Mouse (Mus musculus) liver, embryonic 15.5 days (tissue): ENCODE measurements around the gene Rbfox2. TPM values are rescaled to one million over a fixed set of nuclear protein-coding genes. Genes with fewer than 3 reads are reported as not detected.
"Not testable (repeated sequence)": the region's sequence is repeated elsewhere in the genome, so short reads cannot be mapped to it uniquely, and the experiment has no call there.

Experiments
- ATAC-seq: fragments of 200-750 bp; cut with Nextera tagmentation; 2 replicates; pipeline ENCODE4 v1.8.0; 2017; ENCODE audit warnings: moderate number of reproducible peaks, mild to moderate bottlenecking, moderate library complexity; ENCODE audit not compliant: insufficient read depth
- H3K27ac ChIP-seq: fragments of 300-500 bp; sonication (generic); replicated peaks from 2 replicates; pipeline ENCODE4 v1.5.1; 2015; ENCODE audit warnings: mild to moderate bottlenecking, inconsistent platforms
- H3K27me3 ChIP-seq: fragments of 300-500 bp; sonication (generic); 2 replicates; pipeline ENCODE4 v1.6.1; 2015; ENCODE audit warnings: mild to moderate bottlenecking, inconsistent platforms
- H3K36me3 ChIP-seq: fragments of 300-500 bp; sonication (generic); replicated peaks from 2 replicates; pipeline ENCODE4 v1.6.1; 2015; ENCODE audit warnings: moderate library complexity, mild to moderate bottlenecking, inconsistent platforms
- H3K4me1 ChIP-seq: fragments of 300-500 bp; sonication (generic); replicated peaks from 2 replicates; pipeline ENCODE4 v1.6.1; 2015; ENCODE audit warnings: inconsistent platforms
- H3K4me2 ChIP-seq: fragments of 300-500 bp; sonication (generic); 2 replicates; pipeline ENCODE4 v1.6.1; 2015; ENCODE audit warnings: moderate library complexity, mild to moderate bottlenecking, inconsistent platforms
- H3K4me3 ChIP-seq: fragments of 300-500 bp; sonication (generic); replicated peaks from 2 replicates; pipeline ENCODE4 v1.5.1; 2015; ENCODE audit warnings: mild to moderate bottlenecking, inconsistent platforms
- H3K9ac ChIP-seq: fragments of 300-500 bp; sonication (generic); 2 replicates; pipeline ENCODE4 v1.6.1; 2015; ENCODE audit warnings: moderate library complexity, mild to moderate bottlenecking, inconsistent platforms
- H3K9me3 ChIP-seq: fragments of 300-500 bp; sonication (generic); replicated peaks from 2 replicates; pipeline ENCODE4 v1.6.1; 2016; ENCODE audit warnings: inconsistent platforms
- WGBS: fragments of 180-500 bp; shearing (Covaris S2); methylation state at CpG from one replicate; pipeline ENCODE4 v1.1.7; 2015; ENCODE audit warnings: mixed read lengths; ENCODE audit not compliant: insufficient replicate concordance; 5-methylcytosine and 5-hydroxymethylcytosine counted together
- polyA plus RNA-seq: library from polyadenylated mRNA; unstranded; fragments of >200 nt; fragmentation: Nextera tagmentation; extraction: Ambion mirVana; gene quantifications from 2 replicates; pipeline ENCODE4 v1.2.1, GENCODE M21; 2015

Gene Rbfox2
- polyA plus RNA-seq, 1 experiment from 2014 or later: 9.8 TPM

GRCm38 (mm10) chr15:77269496-77269895 is 37.3 kb downstream of the Rbfox2 start:
- H3K27ac ChIP-seq, ATAC-seq, H3K9ac ChIP-seq, H3K9me3 ChIP-seq, H3K27me3 ChIP-seq, H3K4me2 ChIP-seq, H3K36me3 ChIP-seq, H3K4me1 ChIP-seq, H3K4me3 ChIP-seq: not testable (repeated sequence)
- 51% methylated on average over 1 of the region's 1 CpGs for WGBS

GRCm38 (mm10) chr15:77268415-77268814 is 38.4 kb downstream of the Rbfox2 start:
- Histone ChIP-seq H3K36me3 (no peaks in the 10 kb centered on the region), H3K9me3 (no peaks in the 10 kb centered on the region), H3K27ac (no peak overlapping the region), H3K4me3 (no peak overlapping the region), H3K4me1 (peaks cover 11% of the 10 kb centered on the region), H3K9ac (no peak overlapping the region), H3K27me3 (no peaks in the 10 kb centered on the region), H3K4me2 (no peak overlapping the region)
- no peak for ATAC-seq
- WGBS: 46% methylated on average over 3 of the region's 3 CpGs

GRCm38 (mm10) chr15:77265318-77265717 is 41.5 kb downstream of the Rbfox2 start:
- Histone ChIP-seq H3K4me1 (peaks cover 11% of the 10 kb centered on the region), H3K4me2 (no peak overlapping the region), H3K27me3 (no peaks in the 10 kb centered on the region), H3K36me3 (no peaks in the 10 kb centered on the region), H3K27ac (no peak overlapping the region), H3K9me3 (no peaks in the 10 kb centered on the region), H3K4me3 (no peak overlapping the region), H3K9ac (no peak overlapping the region)
- 30% methylated on average over 4 of the region's 4 CpGs for WGBS
- ATAC-seq: no peak

GRCm38 (mm10) chr15:77264314-77264713 is 42.5 kb downstream of the Rbfox2 start:
- H3K4me1 ChIP-seq: peaks cover 11% of the 10 kb centered on the region
- WGBS: 50% methylated on average over 5 of the region's 5 CpGs
- no peak overlapping the region for H3K4me3 ChIP-seq
- no peaks in the 10 kb centered on the region for H3K27me3 ChIP-seq
- H3K27ac ChIP-seq: peak overlapping the region; percentile 29
- H3K9ac ChIP-seq: no peak overlapping the region
- no peaks in the 10 kb centered on the region for H3K9me3 ChIP-seq
- no peak overlapping the region for H3K4me2 ChIP-seq
- no peaks in the 10 kb centered on the region for H3K36me3 ChIP-seq
- ATAC-seq: no peak

- no peak overlapping the region for H3K4me3 ChIP-seq
- H3K4me1 ChIP-seq: peaks cover 11% of the 10 kb centered on the region
- H3K27me3 ChIP-seq: no peaks in the 10 kb centered on the region
- no peak overlapping the region for H3K4me2 ChIP-seq
- WGBS: 44% methylated on average over 2 of the region's 2 CpGs
- H3K9me3 ChIP-seq: no peaks in the 10 kb centered on the region
- H3K9ac ChIP-seq: no peak overlapping the region
- no peaks in the 10 kb centered on the region for H3K36me3 ChIP-seq
- no peak overlapping the region for H3K27ac ChIP-seq
- ATAC-seq: no peak
Observed at GRCm38 (mm10) chr15:77262782-77263181, 44.0 kb downstream of the Rbfox2 start.

- no peaks in the 10 kb centered on the region for H3K36me3 ChIP-seq
- no peak overlapping the region for H3K27ac ChIP-seq
- WGBS: 25% methylated on average over 6 of the region's 6 CpGs
- H3K4me1 ChIP-seq: peaks cover 13% of the 10 kb centered on the region; the same call in 1 of the 2 replicates
- H3K4me3 ChIP-seq: no peak overlapping the region
- no peak overlapping the region for H3K9ac ChIP-seq
- H3K4me2 ChIP-seq: no peak overlapping the region
- no peak for ATAC-seq
- no peaks in the 10 kb centered on the region for H3K9me3 ChIP-seq
- no peaks in the 10 kb centered on the region for H3K27me3 ChIP-seq
Observed at GRCm38 (mm10) chr15:77257437-77258229, 49.2 kb downstream of the Rbfox2 start.

GRCm38 (mm10) chr15:77256782-77257181 is 50.0 kb downstream of the Rbfox2 start:
- Histone ChIP-seq H3K4me3 (no peak overlapping the region), H3K9ac (no peak overlapping the region), H3K27me3 (no peaks in the 10 kb centered on the region), H3K27ac (no peak overlapping the region), H3K9me3 (no peaks in the 10 kb centered on the region), H3K4me2 (no peak overlapping the region), H3K36me3 (no peaks in the 10 kb centered on the region), H3K4me1 (peaks cover 13% of the 10 kb centered on the region; the same call in 1 of the 2 replicates)
- 58% methylated on average over 4 of the region's 4 CpGs for WGBS
- no peak for ATAC-seq

GRCm38 (mm10) chr15:77254636-77255035 is 52.2 kb downstream of the Rbfox2 start:
- no peak for ATAC-seq
- Histone ChIP-seq H3K36me3 (no peaks in the 10 kb centered on the region), H3K27ac (peak overlapping the region; percentile 41; the same call in 1 of the 2 replicates), H3K9ac (no peak overlapping the region), H3K9me3 (no peaks in the 10 kb centered on the region), H3K4me1 (peaks cover 13% of the 10 kb centered on the region; the same call in 1 of the 2 replicates), H3K4me3 (no peak overlapping the region), H3K27me3 (no peaks in the 10 kb centered on the region), H3K4me2 (no peak overlapping the region)
- 39% methylated on average over 1 of the region's 1 CpGs for WGBS

- H3K9me3 ChIP-seq: no peaks in the 10 kb centered on the region
- H3K9ac ChIP-seq: no peak overlapping the region
- H3K4me2 ChIP-seq: no peak overlapping the region
- no peak overlapping the region for H3K4me3 ChIP-seq
- 35% methylated on average over 2 of the region's 2 CpGs for WGBS
- peaks cover 13% of the 10 kb centered on the region; the same call in 1 of the 2 replicates for H3K4me1 ChIP-seq
- H3K27ac ChIP-seq: peak overlapping the region; percentile 41; the same call in 1 of the 2 replicates
- H3K36me3 ChIP-seq: no peaks in the 10 kb centered on the region
- no peak for ATAC-seq
- H3K27me3 ChIP-seq: no peaks in the 10 kb centered on the region
Observed at GRCm38 (mm10) chr15:77254128-77254527, 52.7 kb downstream of the Rbfox2 start.

GRCm38 (mm10) chr15:77251706-77252105 is 55.1 kb downstream of the Rbfox2 start:
- 52% methylated on average over 3 of the region's 3 CpGs for WGBS
- Histone ChIP-seq H3K27ac (no peak overlapping the region), H3K9me3 (no peaks in the 10 kb centered on the region), H3K9ac (no peak overlapping the region), H3K4me3 (no peak overlapping the region), H3K4me1 (peaks cover 10% of the 10 kb centered on the region; the same call in 1 of the 2 replicates), H3K27me3 (no peaks in the 10 kb centered on the region), H3K4me2 (no peak overlapping the region), H3K36me3 (no peaks in the 10 kb centered on the region)
- no peak for ATAC-seq

GRCm38 (mm10) chr15:77250806-77251205 is 56.0 kb downstream of the Rbfox2 start:
- no peak overlapping the region for H3K4me2 ChIP-seq
- H3K4me3 ChIP-seq: no peak overlapping the region
- H3K27me3 ChIP-seq: no peaks in the 10 kb centered on the region
- WGBS: 57% methylated on average over 2 of the region's 2 CpGs
- no peak for ATAC-seq
- H3K27ac ChIP-seq: no peak overlapping the region
- no peaks in the 10 kb centered on the region for H3K36me3 ChIP-seq
- no peak overlapping the region for H3K9ac ChIP-seq
- H3K9me3 ChIP-seq: no peaks in the 10 kb centered on the region
- peaks cover 16% of the 10 kb centered on the region; the same call in 1 of the 2 replicates for H3K4me1 ChIP-seq
